Mouse (Mus musculus): ENCODE results near the gene Lonp1. TPM values are rescaled to one million over a fixed set of nuclear protein-coding genes. Genes with fewer than 3 reads are reported as not detected.

Gene Lonp1
- total RNA-seq, 2 experiments from 2014 or later = 60.6 to 62.6 TPM

DNA sequence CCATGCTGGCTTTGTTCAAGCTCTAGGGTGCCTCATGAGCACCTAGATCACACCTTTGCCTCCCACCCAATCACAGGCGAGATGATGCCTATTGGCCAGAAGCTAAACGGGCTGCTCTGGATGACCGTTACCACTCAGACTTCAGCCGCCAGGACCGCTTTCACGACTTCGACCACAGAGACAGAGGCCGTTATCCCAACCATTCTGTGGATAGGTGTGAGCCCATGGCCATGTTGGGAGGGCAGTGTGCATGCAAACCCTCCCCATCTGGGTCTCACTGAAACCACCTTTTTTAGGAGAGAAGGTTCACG is 22.7 kb downstream of the Lonp1 start:
- DNase-seq = no peak
- intact Hi-C loops (cut with DNase I) = no loop called here

DNA sequence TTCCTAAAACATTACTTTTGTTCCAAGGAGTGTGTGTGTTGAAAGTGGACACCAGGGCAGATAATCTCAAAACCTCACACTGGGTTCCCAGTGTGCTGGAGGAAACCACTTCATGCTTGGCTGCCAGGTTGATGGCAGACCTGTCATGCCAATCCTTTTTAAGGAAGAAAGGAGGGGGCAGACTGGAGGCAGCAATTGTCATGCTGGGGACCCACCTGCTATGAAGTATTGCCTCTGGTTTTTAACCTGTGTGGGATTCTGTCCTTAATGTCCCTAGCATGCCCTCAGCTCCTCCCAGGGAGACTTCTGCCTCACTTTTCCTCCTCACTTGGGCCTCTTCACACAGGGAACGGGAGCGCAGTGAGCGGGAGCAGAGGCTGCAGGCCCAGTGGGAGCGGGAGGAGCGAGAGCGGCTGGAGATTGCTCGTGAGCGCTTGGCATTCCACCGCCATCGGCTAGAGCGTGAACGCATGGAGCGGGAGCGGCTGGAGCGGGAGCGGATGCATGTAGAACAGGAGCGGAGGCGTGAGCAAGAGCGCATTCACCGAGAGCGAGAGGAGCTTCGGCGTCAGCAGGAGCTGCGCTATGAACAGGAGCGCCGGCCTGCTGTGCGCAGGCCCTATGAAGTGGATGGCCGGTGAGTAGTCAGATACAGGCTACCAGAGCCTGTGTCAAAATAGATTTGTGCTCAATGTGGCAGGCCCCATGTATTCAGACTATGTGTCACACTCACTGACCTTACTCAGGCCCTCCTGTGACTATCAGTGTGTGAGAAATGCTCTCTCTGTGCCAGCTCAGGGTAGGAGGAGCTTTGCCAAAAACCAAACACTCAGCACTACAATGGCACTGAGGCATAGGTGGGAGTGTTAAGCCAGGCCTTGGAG is 23.3 kb downstream of the Lonp1 start:
- no peak for DNase-seq
- intact Hi-C loops (cut with DNase I) = no loop called here

DNA sequence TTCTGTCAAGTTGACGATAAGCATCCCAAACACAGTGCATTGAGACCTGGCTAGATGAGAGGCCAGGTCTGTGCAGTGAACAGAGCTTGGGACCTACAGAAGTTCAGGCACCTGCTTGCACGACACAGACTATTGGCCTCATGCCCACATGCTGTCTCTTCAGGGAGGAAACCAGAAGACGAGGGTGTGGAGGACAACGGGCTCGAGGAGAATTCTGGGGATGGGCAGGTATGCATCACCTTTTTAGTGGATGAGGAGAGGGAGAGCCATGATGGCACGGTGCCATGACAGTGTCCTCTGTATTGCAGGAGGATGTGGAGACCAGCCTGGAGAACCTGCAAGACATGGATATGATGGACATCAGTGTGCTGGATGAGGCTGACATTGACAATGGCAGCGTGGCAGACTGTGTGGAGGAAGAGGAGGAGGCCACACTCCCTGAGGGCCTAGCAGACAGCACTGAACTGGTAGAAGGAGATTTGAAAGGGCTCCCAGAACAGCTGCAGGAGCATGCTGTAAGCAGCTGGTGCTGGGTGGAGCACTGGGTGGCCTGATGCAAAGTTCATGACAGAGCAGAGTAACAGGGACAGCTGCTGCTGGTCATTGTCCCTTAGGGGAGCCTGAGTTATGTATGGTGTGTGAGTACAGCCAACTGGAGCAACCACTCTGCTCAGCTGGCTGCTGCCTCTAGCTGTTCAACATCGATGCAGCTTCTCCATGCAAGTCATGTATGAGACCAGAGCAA is 33.0 kb downstream of the Lonp1 start:
- intact Hi-C loops (cut with DNase I) = loop anchor here (2.0 kb wide), 1 partner anchor 13 kb away; no protein-coding TSS in a partner anchor
- no peak for DNase-seq

DNA sequence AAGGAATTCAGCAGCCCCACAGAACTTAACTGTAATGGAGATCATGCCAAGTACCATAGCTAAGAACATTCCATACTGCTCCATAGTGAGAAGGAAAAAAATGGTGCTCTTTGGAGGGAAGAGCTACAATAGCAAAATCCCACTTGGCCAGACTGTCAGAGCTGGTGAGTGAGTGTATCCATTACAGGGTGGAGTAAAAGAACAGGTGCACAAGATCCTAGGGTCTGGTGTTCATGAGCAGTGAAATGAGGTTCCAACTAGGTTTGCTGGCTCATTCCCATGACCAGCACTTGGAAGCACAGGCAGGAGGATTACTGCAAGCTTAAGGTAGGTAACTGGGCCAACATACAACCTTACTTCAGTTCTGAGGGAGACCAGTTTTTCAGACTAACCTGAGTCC is 34.1 kb downstream of the Lonp1 start:
- intact Hi-C loops (cut with DNase I) = loop anchor here (2.0 kb wide), 1 partner anchor 14 kb away; no protein-coding TSS in a partner anchor
- DNase-seq = no peak

DNA sequence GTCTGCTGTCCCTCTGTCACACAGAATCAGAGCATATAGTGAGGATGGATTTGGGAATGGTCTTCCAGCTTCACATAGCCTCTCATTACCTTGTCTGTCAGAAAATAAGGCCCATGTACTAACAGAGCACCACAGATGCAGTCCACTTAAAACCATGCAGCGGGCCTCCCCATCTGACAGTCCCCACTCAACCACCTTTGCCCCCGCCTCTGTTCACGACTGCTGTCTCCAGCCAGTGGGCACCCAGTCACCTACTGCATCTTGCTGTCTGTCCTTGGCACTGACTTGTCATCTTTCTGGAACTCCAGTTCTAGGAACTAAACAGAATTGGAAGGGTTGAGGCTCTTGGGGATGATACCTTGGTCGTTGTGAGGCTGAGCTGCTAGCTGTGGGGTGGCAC is 37.8 kb downstream of the Lonp1 start:
- intact Hi-C loops (cut with DNase I) = no loop called here
- DNase-seq = no peak

DNA sequence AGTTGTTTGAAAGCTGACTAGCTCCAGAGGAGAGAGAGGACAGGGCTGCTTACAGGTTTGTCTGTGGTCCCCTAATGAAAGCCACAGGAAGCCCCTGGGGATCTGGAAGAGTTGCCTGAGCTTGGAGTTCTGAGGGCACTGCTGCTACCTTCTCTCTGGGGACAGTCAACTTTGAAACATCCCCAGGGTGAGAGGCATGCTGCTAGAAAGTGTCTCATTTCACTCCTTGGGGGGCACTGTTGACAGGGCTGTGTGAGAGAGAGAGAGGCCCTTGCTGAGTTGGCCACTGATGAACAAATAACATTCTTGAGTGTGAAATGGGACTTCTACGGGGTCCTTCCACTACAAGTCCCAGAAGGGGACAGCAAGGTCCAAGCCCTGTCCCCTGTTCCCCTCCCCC is 38.9 kb downstream of the Lonp1 start:
- no peak for DNase-seq
- intact Hi-C loops (cut with DNase I) = no loop called here

DNA sequence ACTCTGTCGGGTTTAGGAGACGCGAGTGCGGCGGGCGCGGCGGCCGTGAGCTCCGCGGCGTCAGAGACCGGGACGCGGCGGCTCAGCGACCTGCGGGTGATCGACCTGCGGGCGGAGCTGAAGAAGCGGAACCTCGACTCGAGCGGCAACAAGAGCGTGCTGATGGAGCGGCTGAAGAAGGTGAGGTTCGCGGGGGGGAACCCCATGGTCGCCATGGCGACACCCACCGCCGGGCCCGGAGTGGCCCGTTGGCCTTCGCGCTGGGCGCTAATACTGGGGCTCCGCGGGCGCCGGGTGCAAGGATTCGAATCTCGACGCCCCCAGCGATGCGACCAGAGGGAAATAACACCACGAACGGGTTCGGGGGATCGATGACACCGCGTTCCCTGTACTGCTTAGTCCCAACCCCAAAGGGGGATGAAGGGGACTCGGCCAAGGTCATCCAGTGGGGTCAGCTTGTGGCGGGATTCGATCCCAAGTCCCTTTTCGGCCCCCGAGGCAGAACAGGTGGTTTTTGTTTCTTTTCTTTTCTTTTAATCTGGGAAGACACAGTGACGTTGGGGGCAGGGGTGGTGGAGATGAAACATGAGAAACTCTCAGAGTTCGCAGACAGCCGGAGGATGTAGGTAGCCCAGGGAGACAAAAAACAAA is 41.4 kb downstream of the Lonp1 start:
- intact Hi-C loops (cut with DNase I) = no loop called here

DNA sequence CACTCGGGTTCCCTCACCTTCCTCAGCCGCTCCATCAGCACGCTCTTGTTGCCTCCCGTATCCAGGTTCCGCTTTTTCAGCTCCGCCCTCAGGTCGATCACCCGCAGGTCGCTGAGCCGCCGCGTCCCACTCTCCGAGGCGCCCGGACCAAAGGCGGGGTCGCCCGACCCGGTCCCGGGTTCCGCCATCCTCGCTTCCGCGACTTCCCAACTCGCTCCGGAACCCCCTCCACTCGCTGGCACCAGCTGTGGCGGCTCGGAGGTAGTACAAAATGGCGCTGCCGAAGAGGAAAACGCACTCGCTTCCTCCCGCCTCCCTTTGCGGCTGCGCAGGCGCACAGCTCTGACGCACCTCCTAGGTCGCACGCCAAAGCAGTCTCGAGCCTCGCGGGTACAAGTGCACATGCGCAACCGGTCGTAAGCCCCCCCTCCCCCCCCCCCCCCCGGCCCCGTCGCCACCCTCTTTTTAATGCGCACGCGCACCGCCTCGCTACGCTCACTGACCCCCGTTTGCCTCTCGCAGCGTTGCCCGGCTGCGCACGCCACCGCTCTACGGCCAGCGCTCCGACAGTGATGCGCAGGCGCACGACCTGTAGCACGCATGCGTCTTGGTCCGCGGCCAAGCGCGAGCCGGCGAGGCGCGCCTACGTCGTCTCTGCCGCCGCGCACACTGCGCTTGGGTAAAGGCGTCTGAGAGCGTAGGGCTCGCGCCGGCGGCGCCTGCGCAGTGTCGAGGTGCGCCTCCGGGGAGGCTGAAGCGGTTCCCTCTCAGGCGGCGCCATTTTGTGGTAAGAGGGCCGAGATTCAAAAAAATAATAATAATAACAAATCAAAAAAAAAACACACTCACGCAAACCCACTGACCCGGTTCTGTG is 42.2 kb downstream of the Lonp1 start, which contains the start of the genes Safb2 and Safb:
Gene Safb2, minus strand, starts transcription at position 329 of the 874 bp plus-strand sequence.
Gene Safb, plus strand, starts transcription at position 569 of the 874 bp plus-strand sequence.
- intact Hi-C loops (cut with DNase I) = no loop called here
- DNase-seq = peak; percentile 98 to 99

More for the DNA sequence above, 41.4 kb downstream of the Lonp1 start:
- DNase-seq = peak; percentile 34 to 56

DNA sequence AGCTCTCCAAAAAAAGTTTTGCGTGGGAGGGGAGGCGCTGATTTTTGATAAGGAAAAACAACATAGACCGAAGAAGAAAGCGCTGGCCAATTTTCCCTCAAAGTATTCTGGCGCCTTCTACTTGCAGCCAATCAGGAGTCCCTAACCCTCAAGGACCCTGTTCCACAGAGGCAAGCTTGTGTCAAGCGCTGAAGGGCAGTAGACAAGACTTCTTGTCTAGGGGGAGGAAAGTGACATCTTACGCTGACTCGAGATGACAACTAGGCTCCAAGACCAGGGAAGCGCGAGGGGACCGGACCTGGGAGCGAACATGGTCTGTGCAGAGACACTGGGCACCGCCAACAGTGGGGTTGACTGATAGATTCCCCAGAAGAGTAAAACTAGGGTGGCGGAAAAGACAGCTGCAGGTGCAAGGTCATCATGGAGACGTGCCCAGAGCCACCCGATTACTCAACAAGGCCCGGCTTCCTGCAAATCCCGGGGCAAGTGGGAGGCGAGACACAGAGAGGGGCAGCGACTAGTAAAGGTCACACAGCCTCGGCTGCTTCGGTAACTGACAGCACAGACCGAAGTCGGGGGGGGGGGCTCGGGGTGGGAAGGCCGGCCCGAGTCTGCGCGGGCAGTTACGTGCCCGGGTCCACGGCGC is 43.0 kb downstream of the Lonp1 start:
- intact Hi-C loops (cut with DNase I) = no loop called here
- DNase-seq = peak in 1 of 2 experiments; percentile 50

DNA sequence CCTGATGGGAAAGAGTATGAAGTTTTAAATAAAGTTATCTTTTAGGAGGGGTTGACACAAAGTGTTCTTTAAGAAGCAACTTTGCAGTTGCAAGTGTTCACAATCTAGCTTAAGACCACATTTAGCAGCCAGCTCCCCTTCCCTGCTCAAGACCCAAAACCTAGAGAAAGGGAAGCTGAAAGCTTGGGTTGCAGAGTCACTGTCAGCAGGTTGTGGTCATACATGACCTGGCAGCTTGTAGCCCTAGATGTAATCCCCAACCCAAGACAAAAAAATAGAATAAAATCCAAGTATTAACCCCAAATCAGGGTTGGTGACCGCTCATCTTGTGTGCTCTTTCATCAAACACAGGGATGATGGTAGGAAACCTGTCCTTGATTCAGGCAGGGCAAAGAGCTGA is 43.6 kb downstream of the Lonp1 start:
- DNase-seq = no peak
- intact Hi-C loops (cut with DNase I) = no loop called here

DNA sequence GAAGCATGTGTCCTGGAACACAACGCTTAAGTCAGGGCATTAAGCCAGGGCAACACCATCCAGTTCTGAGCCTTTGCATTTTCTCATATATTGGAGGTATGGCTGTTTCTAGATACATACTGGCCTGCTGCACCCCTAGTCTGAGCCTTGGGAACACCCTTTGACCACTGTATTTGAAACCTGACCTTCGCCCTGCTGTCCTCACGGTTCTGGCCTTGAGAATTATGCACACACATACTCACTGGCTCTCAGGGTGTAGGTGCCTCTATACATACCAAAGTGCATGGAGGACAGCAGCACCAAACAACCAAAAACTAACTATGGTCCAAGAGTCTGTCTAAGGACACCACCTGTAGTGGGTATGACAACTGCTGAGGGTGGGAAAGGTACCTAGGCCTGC is 53.7 kb downstream of the Lonp1 start:
- no peak for DNase-seq
- intact Hi-C loops (cut with DNase I) = no loop called here

DNA sequence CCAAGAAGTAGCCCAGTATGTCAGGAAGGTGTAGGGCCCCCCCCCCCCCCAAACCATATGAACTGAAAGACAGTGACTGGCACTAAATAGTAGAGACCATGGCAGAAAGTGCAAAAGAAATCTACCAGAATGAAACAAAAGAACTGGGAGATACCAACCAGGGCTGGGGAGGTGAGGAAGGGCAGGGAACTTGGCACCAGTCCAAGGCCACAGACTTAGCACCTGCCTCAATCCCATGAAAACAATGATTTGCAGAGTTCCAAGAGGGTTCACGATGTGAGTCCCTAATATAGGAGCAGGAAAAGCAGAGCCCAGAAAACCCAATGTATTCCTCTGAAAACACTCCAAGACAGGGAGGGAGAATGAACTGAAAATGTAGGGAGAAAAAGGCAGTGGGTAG is 54.5 kb downstream of the Lonp1 start:
- intact Hi-C loops (cut with DNase I) = no loop called here
- no peak for DNase-seq

DNA sequence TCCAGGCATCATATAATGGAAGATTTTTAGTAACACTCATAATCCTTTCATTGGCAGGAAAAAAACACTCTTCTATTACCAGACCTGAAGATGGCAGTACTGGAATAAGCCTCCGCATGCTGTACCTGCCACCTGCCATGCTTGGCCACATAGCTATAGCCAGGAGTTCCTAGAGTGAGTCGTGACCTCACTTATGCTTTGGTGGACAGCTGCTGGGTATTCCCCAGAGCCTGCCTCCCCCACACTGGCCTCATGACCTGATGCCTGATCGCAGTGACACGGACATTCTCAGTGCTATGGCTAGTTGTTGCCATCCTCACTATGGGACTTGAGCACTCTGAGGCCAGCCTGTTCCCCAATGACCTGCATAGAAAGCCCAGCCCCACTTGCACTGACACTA is 56.4 kb downstream of the Lonp1 start:
- DNase-seq = no peak
- intact Hi-C loops (cut with DNase I) = no loop called here

DNA sequence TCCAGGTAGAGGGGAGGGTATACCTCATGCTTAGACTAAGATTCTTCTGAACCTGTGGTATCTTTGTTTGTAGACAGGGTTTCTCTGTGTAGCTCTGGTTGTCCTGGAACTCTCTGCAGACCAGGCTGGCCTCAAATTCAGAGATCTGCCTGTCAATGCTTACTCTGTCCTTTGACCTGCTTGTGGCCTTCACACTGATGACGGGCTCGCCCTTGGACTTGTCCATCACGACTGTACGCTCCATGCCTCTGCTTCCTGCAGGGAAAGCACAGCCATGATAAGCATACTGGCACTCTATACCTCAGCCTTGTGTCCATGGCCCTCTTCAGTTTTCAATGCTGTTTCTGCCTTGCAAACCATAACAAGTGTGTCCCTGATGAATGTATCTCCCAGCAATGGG is 59.3 kb downstream of the Lonp1 start:
- intact Hi-C loops (cut with DNase I) = no loop called here
- no peak for DNase-seq

DNA sequence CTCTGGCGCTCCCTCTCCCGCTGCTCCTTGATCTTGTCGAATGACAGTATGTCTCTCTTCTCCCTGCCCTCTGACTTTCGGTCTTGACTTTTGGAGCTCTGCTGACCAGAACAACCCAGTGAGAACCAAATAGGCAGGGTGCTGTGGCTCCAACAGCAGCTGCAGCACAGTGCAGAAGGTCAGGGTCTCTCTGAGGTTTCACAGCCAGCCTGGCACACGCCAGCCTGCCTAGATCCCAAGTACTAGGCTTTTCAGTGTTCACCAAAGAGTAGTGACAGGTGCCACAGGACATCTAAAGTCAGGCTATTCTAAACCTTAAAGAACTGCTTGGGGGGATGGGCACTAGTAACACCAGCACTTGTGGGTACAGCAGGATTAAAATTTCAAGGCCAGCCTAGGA is 59.8 kb downstream of the Lonp1 start:
- intact Hi-C loops (cut with DNase I) = no loop called here
- no peak for DNase-seq

DNA sequence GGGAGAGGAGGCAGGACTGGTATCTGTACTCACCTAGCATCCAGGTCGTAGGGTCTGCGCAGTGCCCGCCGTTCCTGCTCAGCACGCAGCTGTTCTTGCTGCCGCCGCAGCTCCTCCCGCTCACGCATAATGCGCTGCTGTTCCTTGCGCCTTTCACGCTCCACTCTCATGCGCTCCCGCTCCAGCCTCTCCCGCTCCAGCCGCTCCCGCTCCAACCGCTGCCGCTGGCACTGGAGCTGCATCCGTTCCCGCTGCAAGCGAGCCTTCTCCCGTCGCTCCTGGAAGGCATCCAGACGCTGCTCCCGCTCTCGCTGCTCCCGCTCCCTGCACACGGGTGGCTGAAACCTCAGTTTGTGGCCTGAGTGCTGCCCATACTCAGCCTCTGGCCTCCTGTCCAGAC is 60.4 kb downstream of the Lonp1 start:
- no peak for DNase-seq
- intact Hi-C loops (cut with DNase I) = no loop called here
